In the genomic region with DNA sequence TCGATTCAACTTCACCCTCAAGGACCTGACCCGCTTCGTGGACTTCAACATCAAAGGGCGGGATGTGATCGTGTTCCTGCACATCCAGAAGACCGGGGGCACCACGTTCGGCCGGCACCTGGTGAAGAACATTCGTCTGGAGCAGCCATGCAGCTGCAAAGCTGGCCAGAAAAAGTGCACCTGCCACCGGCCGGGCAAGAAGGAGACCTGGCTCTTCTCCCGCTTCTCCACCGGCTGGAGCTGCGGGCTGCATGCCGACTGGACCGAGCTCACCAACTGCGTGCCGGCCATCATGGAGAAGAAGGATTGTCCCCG, we compare ENCODE assay signal across 7 mouse cellular contexts. TPM values are rescaled to one million over a fixed set of nuclear protein-coding genes. Genes with fewer than 3 reads are reported as not detected.
DNase-seq lines count a peak whose midpoint lies in the region; ATAC-seq and TF ChIP-seq lines count a peak whose summit lies in the region.

No protein-coding gene starts in this region.

- ATAC-seq in limb, embryonic 12.5 days (ENCODE audit: insufficient number of reproducible peaks, insufficient read depth, low FRiP score, low TSS enrichment, low read depth) = no peak

- H3K9ac ChIP-seq in limb, embryonic 12.5 days (replicated peaks) = peak overlapping the region; percentile 68; the same call in 1 of the 2 replicates

- DNase-seq in left cerebral cortex, adult 2 months (ENCODE audit: extremely low spot score in 1 of 2, low spot score in 2 of 2) = peak in 1 of 2 experiments; percentile 18
- DNase-seq in left cerebral cortex, adult 9 months (ENCODE audit: low spot score in 2 of 2) = no peak
- peak; percentile 54 to 63 for DNase-seq in cerebellum, adult 2 months
- DNase-seq in layer of hippocampus, adult 11-12 months (ENCODE audit: low spot score) = no peak

- H3K4me2 ChIP-seq in limb, embryonic 12.5 days = peak overlapping the region; percentile 98

- no peaks in the 10 kb centered on the region for H3K4me1 ChIP-seq in cerebellum, adult 2 months (ENCODE audit: control insufficient read depth, insufficient read depth, low read length)
- no peaks in the 10 kb centered on the region for H3K4me1 ChIP-seq in embryonic fibroblast, embryonic 13.5 days (ENCODE audit: control insufficient read depth, insufficient read depth, low read length)
- H3K4me1 ChIP-seq in limb, embryonic 12.5 days (replicated peaks) = peaks cover 13% of the 10 kb centered on the region
- peaks cover 13% of the 10 kb centered on the region; the same call in 1 of the 2 replicates for H3K4me1 ChIP-seq in olfactory bulb, adult 2 months (ENCODE audit: control insufficient read depth, insufficient read depth, low read length)

- H3K4me3 ChIP-seq in left cerebral cortex, adult 2 months = peak overlapping the region; percentile 69
- H3K4me3 ChIP-seq in cerebellum, adult 2 months (replicated peaks; ENCODE audit: insufficient read depth, low read depth, low read length) = peak overlapping the region; percentile 75
- peak overlapping the region; percentile 55 for H3K4me3 ChIP-seq in embryonic fibroblast, embryonic 13.5 days (ENCODE audit: insufficient read depth, low read length)
- H3K4me3 ChIP-seq in limb, embryonic 12.5 days (replicated peaks) = peak overlapping the region; percentile 71
- H3K4me3 ChIP-seq in olfactory bulb, adult 2 months (ENCODE audit: insufficient read depth, low read depth, low read length) = peak overlapping the region; percentile 82

- TF ChIP-seq CTCF in left cerebral cortex, adult 2 months (IDR thresholded peaks at IDR 0.05) = no peak
- TF ChIP-seq CTCF in cerebellum, adult 2 months (IDR thresholded peaks at IDR 0.05; ENCODE audit: borderline replicate concordance, insufficient read depth, low read depth, low read length) = no peak
- TF ChIP-seq CTCF in embryonic fibroblast, embryonic 13.5 days (IDR thresholded peaks at IDR 0.05; ENCODE audit: borderline replicate concordance, insufficient read depth, low read length) = no peak
- no peak for TF ChIP-seq CTCF in olfactory bulb, adult 2 months (IDR thresholded peaks at IDR 0.05; ENCODE audit: insufficient read depth, low read depth, low read length)

- no peak for TF ChIP-seq POLR2A in cerebellum, adult 2 months (IDR thresholded peaks at IDR 0.05; ENCODE audit: borderline replicate concordance, insufficient read depth, low read length)
- no peak for TF ChIP-seq POLR2A in embryonic fibroblast, embryonic 13.5 days (IDR thresholded peaks at IDR 0.05; ENCODE audit: low read depth, low read length)
- TF ChIP-seq POLR2A in olfactory bulb, adult 2 months (IDR thresholded peaks at IDR 0.05; ENCODE audit: insufficient read depth, low read depth, low read length) = no peak

- H3K27me3 ChIP-seq in cerebellum, adult 2 months (ENCODE audit: control insufficient read depth, insufficient read depth, low read length) = no peaks in the 10 kb centered on the region
- peaks cover 73% of the 10 kb centered on the region for H3K27me3 ChIP-seq in limb, embryonic 12.5 days

- H3K36me3 ChIP-seq in limb, embryonic 12.5 days = no peaks in the 10 kb centered on the region

- intact Hi-C loops in left cerebral cortex, adult 2 months (cut with DNase I) = loop anchor here (5.0 to 10.0 kb wide), 2 partner anchors 496 to 719 kb away; no protein-coding TSS in a partner anchor

- H3K27ac ChIP-seq in left cerebral cortex, adult 2 months = peak overlapping the region; percentile 71
- no peak overlapping the region for H3K27ac ChIP-seq in cerebellum, adult 2 months (ENCODE audit: insufficient read depth, low read length)
- H3K27ac ChIP-seq in embryonic fibroblast, embryonic 13.5 days (ENCODE audit: insufficient read depth, low read length) = no peak overlapping the region
- H3K27ac ChIP-seq in limb, embryonic 12.5 days = no peak overlapping the region
- H3K27ac ChIP-seq in olfactory bulb, adult 2 months (ENCODE audit: insufficient read depth, low read depth, low read length) = no peak overlapping the region

- H3K9me3 ChIP-seq in limb, embryonic 12.5 days = no peaks in the 10 kb centered on the region

- under 1% methylated on average over 20 of the region's 20 CpGs for WGBS in cerebellum, adult 2 months
- WGBS in limb, embryonic 12.5 days = under 1% methylated on average over 20 of the region's 20 CpGs
- 2% methylated on average over 20 of the region's 20 CpGs for WGBS in olfactory bulb, adult 2 months

RNA-seq across cellular contexts. Expression of a gene that starts 0.6 kb away (rescaled TPM):
- total RNA-seq in left cerebral cortex, adult 2 months (2021) = 10 to 100 TPM; 61.7 to 71.9 TPM
- polyA plus RNA-seq in cerebellum, adult 2 months (2012; rRNA removed) = 6.4 and 6.6 TPM in 2 replicates
- 0.42 TPM in 1 of 2 replicates, not detected in the other for polyA plus RNA-seq in embryonic fibroblast, embryonic 13.5 days (2011; ENCODE audit: insufficient read length, low read depth, missing spikeins)
- polyA plus RNA-seq in limb, embryonic 12.5 days (2016; fragmentation: Nextera tagmentation; extraction: Ambion mirVana) = 0.17 and 0.31 TPM in 2 replicates
- not detected in 2 replicates for polyA plus RNA-seq in olfactory bulb, adult 2 months (2012; ENCODE audit: insufficient read depth, insufficient read length, low replicate concordance, missing spikeins)

RNA-seq across cellular contexts. Expression of a gene that starts 39.5 kb away (rescaled TPM):
- total RNA-seq in left cerebral cortex, adult 2 months (2021) = 10 to 100 TPM; 29.2 to 33.8 TPM
- polyA plus RNA-seq in cerebellum, adult 2 months (2012; rRNA removed) = 32.6 and 36.2 TPM in 2 replicates
- 34.1 and 34.2 TPM in 2 replicates for polyA plus RNA-seq in embryonic fibroblast, embryonic 13.5 days (2011; ENCODE audit: insufficient read length, low read depth, missing spikeins)
- 23.5 and 24.2 TPM in 2 replicates for polyA plus RNA-seq in limb, embryonic 12.5 days (2016; fragmentation: Nextera tagmentation; extraction: Ambion mirVana)
- polyA plus RNA-seq in olfactory bulb, adult 2 months (2012; ENCODE audit: insufficient read depth, insufficient read length, low replicate concordance, missing spikeins) = not detected in 2 replicates

Comparison
In these comparisons a context has a peak if more than half of its experiments do, and no peak if none do; other contexts are left out.
1. DNase-seq: peak in cerebellum, adult 2 months (2 of 2); none in left cerebral cortex, adult 9 months (0 of 2) and layer of hippocampus, adult 11-12 months (single experiment).
2. RNA of a gene that starts 39.5 kb away (polyA plus RNA-seq): 32.6 to 36.2 TPM in cerebellum, adult 2 months, 34.1 to 34.2 TPM in embryonic fibroblast, embryonic 13.5 days and 23.5 to 24.2 TPM in limb, embryonic 12.5 days; not detected in olfactory bulb, adult 2 months; every median in the first group is over 10 times any median in the second.
3. Peak in every context shown above with its lines, with median percentiles within 50 percentile points of each other: H3K4me3 ChIP-seq.